Mouse (Mus musculus) ES-E14 (cell line): ENCODE results near the gene Nrl. TPM values are rescaled to one million over a fixed set of nuclear protein-coding genes. Genes with fewer than 3 reads are reported as not detected.

ENCODE experiments used
- DNase-seq: peaks from one replicate; pipeline ENCODE4 v3.0.0-alpha.2; 2013; ENCODE audit warnings: low read depth, low spot score
- H3K27ac ChIP-seq: 2 replicates; pipeline ENCODE4 v1.5.1; 2012; ENCODE audit warnings: low read depth, mild to moderate bottlenecking, low read length, moderate library complexity, mixed read lengths; ENCODE audit not compliant: poor library complexity, insufficient read depth, severe bottlenecking
- H3K36me3 ChIP-seq: 2 replicates; pipeline ENCODE4 v1.6.1; 2012; ENCODE audit warnings: mild to moderate bottlenecking, low read length, moderate library complexity, mixed read lengths; ENCODE audit not compliant: control insufficient read depth, poor library complexity, insufficient read depth, severe bottlenecking
- H3K4me1 ChIP-seq, 2 experiments: fragments of 150-350 bp in 1 of 2; sonication (generic) in 1 of 2; 2 replicates each; pipeline ENCODE4 v1.6.1; 2012; ENCODE audit warnings: low read length in 2 of 2, mild to moderate bottlenecking in 1 of 2, mixed read lengths in 1 of 2; ENCODE audit not compliant: control insufficient read depth in 2 of 2, insufficient read depth in 2 of 2, poor library complexity in 1 of 2
- H3K4me3 ChIP-seq, 2 experiments: fragments of 150-350 bp in 1 of 2; sonication (generic) in 1 of 2; 2 replicates each; pipeline ENCODE4 v1.5.1; 2012; ENCODE audit warnings: low read length in 2 of 2, low read depth in 1 of 2, mild to moderate bottlenecking in 1 of 2, mixed read lengths in 1 of 2; ENCODE audit not compliant: insufficient read depth in 1 of 2, poor library complexity in 1 of 2, severe bottlenecking in 1 of 2
- H3K9ac ChIP-seq: 2 replicates; pipeline ENCODE4 v1.6.1; 2012; ENCODE audit warnings: low read depth, mild to moderate bottlenecking, low read length, mixed read lengths; ENCODE audit not compliant: poor library complexity, insufficient read depth, severe bottlenecking
- H3K9me3 ChIP-seq: fragments of 150-350 bp; sonication (generic); 2 replicates; pipeline ENCODE4 v1.6.1; 2012; ENCODE audit warnings: low read depth, mild to moderate bottlenecking, low read length; ENCODE audit not compliant: control insufficient read depth, insufficient read depth
- CHD2 ChIP-seq: IDR thresholded peaks from 2 replicates; pipeline ENCODE4 v1.6.1; 2014; ENCODE audit warnings: mild to moderate bottlenecking, low read depth, low read length, inconsistent platforms
- HCFC1 ChIP-seq: IDR thresholded peaks from 2 replicates; pipeline ENCODE4 v1.6.1; 2012; ENCODE audit warnings: low read length, inconsistent platforms, borderline replicate concordance; ENCODE audit not compliant: insufficient read depth
- MAFK ChIP-seq: IDR thresholded peaks from 2 replicates; pipeline ENCODE4 v1.6.1; 2014; ENCODE audit warnings: mild to moderate bottlenecking, low read depth, low read length, inconsistent platforms; ENCODE audit not compliant: insufficient read depth
- ZC3H11A ChIP-seq: IDR thresholded peaks from 2 replicates; pipeline ENCODE4 v1.6.1; 2012; ENCODE audit warnings: low read depth, mild to moderate bottlenecking, inconsistent platforms, low read length, borderline replicate concordance
- ZNF384 ChIP-seq: IDR thresholded peaks from 2 replicates; pipeline ENCODE4 v1.6.1; 2012; ENCODE audit warnings: low read depth, low read length, inconsistent platforms
- in situ Hi-C, 2 experiments: fragments of 600-800 bp; cut with MboI; formaldehyde crosslinking; loops; one replicate each; pipeline ENCODE4 v1.15.1; 2025; ENCODE audit warnings: low sequenced_read_pairs in 2 of 2, inconsistent platforms in 1 of 2; ENCODE audit not compliant: unreplicated experiment in 2 of 2
- total RNA-seq: library from RNA; depleted of rRNA; stranded (reverse); fragments of 300-350 nt; gene quantifications from 2 replicates; pipeline ENCODE4 v1.2.3, GENCODE M21; 2012

Gene Nrl
- total RNA-seq, 1 experiment, result not detected

DNA sequence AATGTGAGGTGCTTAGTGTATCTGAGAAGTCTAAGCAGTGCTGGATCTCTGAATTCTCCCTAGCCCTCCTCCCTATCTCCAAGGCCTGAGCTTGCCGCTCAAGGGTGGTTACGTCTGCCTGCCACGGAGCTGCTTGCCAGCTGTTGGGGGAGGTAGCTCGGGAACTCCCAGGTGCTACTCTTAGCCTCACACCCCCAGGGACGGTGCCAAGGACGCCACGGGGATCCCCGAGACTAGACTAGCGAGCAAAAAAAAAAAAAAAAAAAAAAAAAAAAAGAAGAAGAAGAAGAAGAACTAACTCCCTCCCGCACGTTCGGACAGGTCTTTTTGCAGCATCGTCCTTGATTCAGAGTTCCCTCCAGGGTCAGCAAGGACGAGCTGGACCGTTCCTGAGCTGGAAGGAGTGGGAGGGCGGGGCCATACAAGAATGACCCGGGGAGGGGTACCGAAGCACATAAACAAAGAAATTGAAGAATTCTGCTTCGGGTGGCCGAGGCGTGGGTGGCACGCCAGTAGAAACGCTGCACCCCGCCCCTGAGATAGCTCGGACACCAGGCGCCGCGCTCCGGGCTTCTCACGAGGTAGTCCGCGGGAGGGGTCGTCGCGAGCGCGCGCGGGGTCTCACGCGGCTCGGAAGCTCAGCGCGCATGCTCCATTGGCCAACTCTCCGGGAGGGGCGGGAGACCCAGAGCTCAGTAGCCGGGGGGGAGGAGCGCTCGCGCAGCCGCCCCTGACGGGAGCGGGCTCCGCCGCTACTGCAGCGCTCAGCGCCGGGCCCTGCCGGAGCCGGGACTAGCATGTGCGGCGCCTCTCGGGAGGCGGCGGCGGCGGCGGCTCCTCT lies 34.2 kb downstream of the Nrl start, which contains the start of gene Carmil3:
Gene Carmil3 (plus strand): TSS at position 291 of the 841 bp plus-strand sequence.
- Histone ChIP-seq H3K4me3 (peak within 1 kb of the TSS; percentile 83 to 84), H3K9me3 (no peaks in the 10 kb centered on the region), H3K27ac (no peak within 1 kb of the TSS), H3K9ac (peak within 1 kb of the TSS; percentile 46), H3K36me3 (no peaks in the 10 kb centered on the region), H3K4me1 (peaks cover 0 to 11% of the 10 kb centered on the region in 2 experiments; a peak in 1 of 4 replicates)
- in situ Hi-C loops, result no loop called here
- DNase-seq, result no peak
- no peak for TF ChIP-seq CHD2
- peak; percentile 79; the same call in 1 of the 2 replicates for TF ChIP-seq ZNF384

DNA sequence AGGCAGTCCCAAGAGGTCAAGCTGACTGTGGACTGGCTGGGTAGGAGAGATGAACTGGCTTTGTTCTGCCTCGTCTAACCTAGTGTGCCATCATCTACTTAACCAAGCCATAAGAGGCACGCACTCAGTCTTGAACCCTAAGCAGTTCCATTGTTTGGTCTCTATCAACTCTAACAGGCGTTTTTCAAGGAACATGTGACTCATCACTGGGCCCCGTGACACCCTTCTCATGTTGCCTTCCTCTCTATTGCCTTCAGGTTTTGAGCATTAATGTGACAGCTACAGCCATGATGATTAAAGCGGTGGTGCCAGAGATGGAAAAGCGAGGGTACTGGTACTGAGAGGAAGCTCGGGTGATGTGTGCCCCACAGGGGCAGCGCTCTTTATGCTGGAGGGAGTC lies 37.9 kb downstream of the Nrl start:
- in situ Hi-C loops, result no loop called here

DNA sequence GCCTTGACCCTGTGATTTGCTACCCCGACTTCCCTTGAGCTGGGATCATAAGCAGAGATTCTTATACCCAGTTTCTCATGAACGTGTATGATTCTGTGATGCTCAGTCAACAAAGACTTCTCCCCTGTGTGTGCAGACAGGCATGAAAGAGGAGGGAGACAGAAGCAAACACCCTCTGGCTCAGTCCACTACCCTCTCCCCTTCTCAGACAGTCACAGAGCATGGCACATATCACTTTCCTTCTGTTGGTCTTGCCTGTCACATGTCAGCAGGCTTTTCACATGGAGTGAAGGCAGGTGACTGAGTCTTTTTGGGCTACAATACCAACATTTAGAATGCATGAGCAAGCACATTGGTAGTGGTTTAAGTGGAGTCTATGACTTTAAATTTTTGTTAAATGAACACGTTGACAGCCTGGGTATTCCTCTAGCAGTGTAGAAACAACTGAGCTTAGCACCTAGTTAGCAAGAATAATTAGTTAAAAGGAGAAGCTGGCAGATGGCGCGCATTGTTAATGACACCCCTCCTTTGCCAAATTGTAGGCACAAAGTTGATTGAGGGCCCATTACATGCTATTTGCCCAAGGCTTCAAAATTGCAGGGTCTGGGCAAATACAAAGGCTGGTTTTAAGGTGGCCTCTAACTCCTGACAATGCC lies 40.2 kb downstream of the Nrl start:
- Histone ChIP-seq H3K9ac (no peak overlapping the region), H3K27ac (no peak overlapping the region; the same call in 1 of the 2 replicates), H3K36me3 (no peaks in the 10 kb centered on the region), H3K4me1 (peaks cover 0 to 4% of the 10 kb centered on the region in 2 experiments; a peak in 1 of 4 replicates), H3K4me3 (no peak overlapping the region), H3K9me3 (no peaks in the 10 kb centered on the region)
- DNase-seq, result no peak
- in situ Hi-C loops, result no loop called here
- no peak for TF ChIP-seq ZC3H11A
- no peak for TF ChIP-seq HCFC1
- TF ChIP-seq MAFK, result no peak
- TF ChIP-seq CHD2, result no peak
- no peak for TF ChIP-seq ZNF384

More for the DNA sequence above, 37.9 kb downstream of the Nrl start:
- no peak overlapping the region for H3K4me3 ChIP-seq
- H3K9ac ChIP-seq, result no peak overlapping the region
- no peak for DNase-seq
- H3K4me1 ChIP-seq, result peaks cover 0 to 5% of the 10 kb centered on the region in 2 experiments; a peak in 1 of 4 replicates
- TF ChIP-seq HCFC1 (no peak), ZC3H11A (no peak), ZNF384 (no peak), MAFK (no peak), CHD2 (no peak)
- no peaks in the 10 kb centered on the region for H3K9me3 ChIP-seq
- no peaks in the 10 kb centered on the region for H3K36me3 ChIP-seq
- H3K27ac ChIP-seq, result no peak overlapping the region

DNA sequence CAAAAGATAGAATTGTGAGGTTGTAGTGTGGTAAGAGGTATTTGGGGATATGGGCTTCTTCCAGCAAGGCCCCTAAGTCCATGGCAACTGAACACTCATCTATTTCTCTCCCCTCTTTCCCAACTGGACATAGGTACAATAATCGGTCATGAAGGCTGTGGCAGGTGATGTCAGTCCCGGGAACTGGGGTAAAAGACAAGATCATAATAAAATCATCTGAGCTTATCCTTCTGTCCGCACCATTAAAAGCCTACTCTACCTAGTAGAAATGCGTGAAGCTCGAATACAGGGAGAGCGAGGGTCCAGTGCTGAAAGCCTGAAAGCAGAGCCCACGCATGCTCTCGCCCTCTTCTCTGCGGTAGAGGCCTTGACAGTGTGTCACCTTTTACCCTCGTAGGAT lies 45.2 kb downstream of the Nrl start:
- Histone ChIP-seq H3K9ac (0 out of 2 replicates have a peak overlapping the region, but pooled peaks have one; percentile 33), H3K4me1 (peaks cover 0 to 4% of the 10 kb centered on the region in 2 experiments; a peak in 1 of 4 replicates), H3K4me3 (no peak overlapping the region), H3K9me3 (no peaks in the 10 kb centered on the region), H3K36me3 (no peaks in the 10 kb centered on the region), H3K27ac (no peak overlapping the region)
- in situ Hi-C loops, result no loop called here
- no peak for DNase-seq
- TF ChIP-seq ZC3H11A (no peak), MAFK (no peak), CHD2 (no peak), ZNF384 (no peak)
